Mouse (Mus musculus): ENCODE results near the gene Metap2. TPM values are rescaled to one million over a fixed set of nuclear protein-coding genes. Genes with fewer than 3 reads are reported as not detected.
"Not testable (repeated sequence)": the region's sequence is repeated elsewhere in the genome, so short reads cannot be mapped to it uniquely, and the experiment has no call there.

Metap2 gene
- polyA plus RNA-seq, 1 experiment, result 265 TPM

DNA sequence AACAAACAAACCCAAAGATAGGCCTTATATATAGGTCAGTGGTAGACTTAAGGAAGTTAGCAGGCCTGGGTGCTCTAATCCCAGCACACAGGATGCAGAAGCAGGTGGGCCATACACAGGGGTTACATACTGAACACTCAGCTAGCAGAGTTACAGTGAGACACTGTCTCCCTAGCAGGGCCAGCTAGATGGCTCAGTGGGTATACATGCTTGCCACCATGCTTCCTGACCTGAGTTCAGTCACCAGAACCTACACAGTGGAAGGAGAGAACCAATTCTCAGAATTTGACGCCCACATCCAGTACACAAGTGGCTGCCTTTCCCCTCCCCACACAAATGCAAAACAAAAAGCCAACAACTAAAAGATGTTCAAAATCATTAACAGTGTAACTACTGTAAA lies 20.1 kb downstream of the Metap2 start:
- H3K27ac ChIP-seq (ENCODE audit: insufficient read depth, low read length), result no peak overlapping the region
- no peaks in the 10 kb centered on the region for H3K4me1 ChIP-seq (ENCODE audit: control insufficient read depth, insufficient read depth, low read length)
- no peak overlapping the region for H3K4me3 ChIP-seq (ENCODE audit: insufficient read depth, low read length)
- TF ChIP-seq CTCF (IDR thresholded peaks at IDR 0.05; ENCODE audit: borderline replicate concordance, insufficient read depth, low read length) (no peak), POLR2A (IDR thresholded peaks at IDR 0.05; ENCODE audit: low read depth, low read length) (no peak)

DNA sequence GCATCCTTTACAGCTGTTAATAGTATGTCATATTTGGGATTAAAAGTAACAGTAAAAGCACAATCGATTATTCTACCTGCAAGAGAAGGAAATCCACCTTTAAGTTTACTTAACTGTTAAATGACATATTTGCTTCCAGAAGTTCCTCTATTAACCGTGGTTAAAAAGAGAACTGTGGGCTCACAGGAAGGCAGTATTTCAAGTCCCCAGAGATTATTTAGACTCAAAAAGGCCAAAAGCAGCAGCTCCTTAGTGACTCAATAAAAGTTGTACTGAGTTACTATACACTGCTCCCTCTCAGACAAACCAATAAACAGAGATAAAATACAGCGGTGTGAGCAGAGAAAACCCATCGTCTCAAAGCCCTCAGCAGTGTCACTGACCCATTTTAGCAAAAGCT lies 28.0 kb downstream of the Metap2 start:
- H3K4me1 ChIP-seq (ENCODE audit: control insufficient read depth, insufficient read depth, low read length), result no peaks in the 10 kb centered on the region

GRCm38 (mm10) chr10:93868401-93868800 lies 28.5 kb downstream of the Metap2 start:
- Histone ChIP-seq H3K4me1 (ENCODE audit: control insufficient read depth, insufficient read depth, low read length) (no peaks in the 10 kb centered on the region), H3K27ac (ENCODE audit: insufficient read depth, low read length) (no peak overlapping the region), H3K4me3 (ENCODE audit: insufficient read depth, low read length) (no peak overlapping the region)
- TF ChIP-seq POLR2A (IDR thresholded peaks at IDR 0.05; ENCODE audit: low read depth, low read length), result no peak
- no peak for TF ChIP-seq CTCF (IDR thresholded peaks at IDR 0.05; ENCODE audit: borderline replicate concordance, insufficient read depth, low read length)

More for the DNA sequence above, 28.0 kb downstream of the Metap2 start:
- Histone ChIP-seq H3K4me3 (ENCODE audit: insufficient read depth, low read length) (no peak overlapping the region), H3K27ac (ENCODE audit: insufficient read depth, low read length) (no peak overlapping the region)
- TF ChIP-seq CTCF (IDR thresholded peaks at IDR 0.05; ENCODE audit: borderline replicate concordance, insufficient read depth, low read length) (no peak), POLR2A (IDR thresholded peaks at IDR 0.05; ENCODE audit: low read depth, low read length) (no peak)

GRCm38 (mm10) chr10:93856095-93856494 lies 40.8 kb downstream of the Metap2 start:
- TF ChIP-seq CTCF (IDR thresholded peaks at IDR 0.05; ENCODE audit: borderline replicate concordance, insufficient read depth, low read length), result no peak
- TF ChIP-seq POLR2A (IDR thresholded peaks at IDR 0.05; ENCODE audit: low read depth, low read length), result no peak
- Histone ChIP-seq H3K27ac (ENCODE audit: insufficient read depth, low read length) (no peak overlapping the region), H3K4me1 (ENCODE audit: control insufficient read depth, insufficient read depth, low read length) (no peaks in the 10 kb centered on the region), H3K4me3 (ENCODE audit: insufficient read depth, low read length) (no peak overlapping the region)

DNA sequence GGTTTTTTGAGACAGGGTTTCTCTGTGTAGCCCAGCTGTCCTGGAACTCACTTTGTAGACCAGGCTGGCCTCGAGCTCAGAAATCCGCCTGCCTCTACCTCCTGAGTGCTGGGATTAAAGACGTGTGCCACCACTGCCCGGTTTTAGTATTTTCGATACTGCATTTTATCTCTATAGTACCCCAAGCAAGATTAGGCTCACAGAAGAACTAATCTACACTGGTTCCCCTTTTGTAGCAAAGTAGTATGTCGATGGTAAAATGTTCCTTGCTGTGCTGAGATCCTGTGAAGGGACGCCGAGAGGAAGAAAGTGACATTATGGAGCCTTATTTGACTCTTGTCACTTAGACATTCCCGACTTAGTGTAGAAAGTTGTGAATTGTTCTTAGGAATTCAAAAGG lies 41.8 kb downstream of the Metap2 start:
- TF ChIP-seq CTCF (IDR thresholded peaks at IDR 0.05; ENCODE audit: borderline replicate concordance, insufficient read depth, low read length) (no peak), POLR2A (IDR thresholded peaks at IDR 0.05; ENCODE audit: low read depth, low read length) (no peak)
- H3K4me3 ChIP-seq (ENCODE audit: insufficient read depth, low read length), result no peak overlapping the region
- no peaks in the 10 kb centered on the region for H3K4me1 ChIP-seq (ENCODE audit: control insufficient read depth, insufficient read depth, low read length)
- H3K27ac ChIP-seq (ENCODE audit: insufficient read depth, low read length), result no peak overlapping the region

- H3K4me3 ChIP-seq (ENCODE audit: insufficient read depth, low read length), result no peak overlapping the region
- H3K4me1 ChIP-seq (ENCODE audit: control insufficient read depth, insufficient read depth, low read length), result no peaks in the 10 kb centered on the region
- no peak overlapping the region for H3K27ac ChIP-seq (ENCODE audit: insufficient read depth, low read length)
- TF ChIP-seq CTCF (IDR thresholded peaks at IDR 0.05; ENCODE audit: borderline replicate concordance, insufficient read depth, low read length) (no peak), POLR2A (IDR thresholded peaks at IDR 0.05; ENCODE audit: low read depth, low read length) (no peak)
These were observed 50.2 kb downstream of the Metap2 start for GRCm38 (mm10) chr10:93846706-93847105.

GRCm38 (mm10) chr10:93835115-93835514 lies 61.8 kb downstream of the Metap2 start:
- not testable (repeated sequence) for H3K4me3 ChIP-seq (ENCODE audit: insufficient read depth, low read length); H3K27ac ChIP-seq (ENCODE audit: insufficient read depth, low read length); H3K4me1 ChIP-seq (ENCODE audit: control insufficient read depth, insufficient read depth, low read length)

DNA sequence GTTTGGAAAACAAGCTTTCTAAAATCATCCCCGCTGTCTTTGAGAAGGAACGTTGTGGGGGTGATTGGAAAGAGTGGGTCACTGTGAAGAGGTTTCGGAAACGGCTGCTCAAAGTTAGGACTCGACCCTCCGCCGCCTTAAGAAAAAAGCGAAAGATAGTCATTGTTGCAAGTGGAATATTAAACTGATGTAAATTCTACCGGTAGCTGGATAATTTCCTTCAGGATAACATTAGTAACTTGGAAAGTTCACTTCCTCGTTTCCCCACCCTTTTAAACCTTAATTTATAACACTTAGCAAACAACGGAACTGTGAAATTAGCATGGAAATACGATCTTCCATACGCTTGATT lies 62.5 kb downstream of the Metap2 start:
- peak overlapping the region; percentile 55 for H3K4me3 ChIP-seq (ENCODE audit: insufficient read depth, low read length)
- no peak overlapping the region for H3K27ac ChIP-seq (ENCODE audit: insufficient read depth, low read length)
- no peak for TF ChIP-seq POLR2A (IDR thresholded peaks at IDR 0.05; ENCODE audit: low read depth, low read length)
- TF ChIP-seq CTCF (IDR thresholded peaks at IDR 0.05; ENCODE audit: borderline replicate concordance, insufficient read depth, low read length), result no peak
- no peaks in the 10 kb centered on the region for H3K4me1 ChIP-seq (ENCODE audit: control insufficient read depth, insufficient read depth, low read length)

DNA sequence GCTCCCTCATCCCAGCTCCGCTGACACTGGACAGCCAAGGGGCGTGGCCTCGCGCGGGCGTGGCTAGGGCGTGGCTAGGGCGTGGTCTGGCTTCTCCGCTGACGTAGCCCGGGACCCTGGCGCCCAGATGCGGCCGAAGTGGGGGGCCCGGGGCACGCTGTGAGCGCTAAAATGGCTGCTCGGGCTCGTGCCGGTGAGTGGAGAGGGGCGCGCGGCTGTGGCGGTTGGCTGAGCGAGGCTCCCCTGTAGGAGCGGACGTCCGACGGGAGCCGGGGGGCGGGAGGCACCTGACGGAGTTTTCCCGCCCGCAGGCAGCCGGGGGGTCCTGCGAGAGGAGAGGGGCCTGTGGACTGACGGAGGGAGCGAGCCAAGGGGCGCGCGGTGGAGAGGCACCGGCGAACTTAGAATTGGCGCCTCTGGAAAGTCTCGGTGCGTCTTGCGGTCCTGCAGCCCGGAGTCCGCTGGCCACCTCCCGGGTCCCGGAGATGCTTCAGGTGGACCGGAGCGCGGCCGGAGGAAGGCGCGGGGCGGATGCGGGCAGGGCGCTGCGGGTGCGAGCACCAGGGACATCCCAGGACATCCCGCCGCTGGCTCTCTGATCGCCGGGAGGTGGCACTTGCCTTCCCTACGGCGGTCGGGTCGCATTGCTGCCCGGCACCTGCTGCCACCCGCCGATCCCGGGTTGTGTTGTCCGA lies 63.0 kb downstream of the Metap2 start:
- TF ChIP-seq CTCF (IDR thresholded peaks at IDR 0.05; ENCODE audit: borderline replicate concordance, insufficient read depth, low read length) (no peak), POLR2A (IDR thresholded peaks at IDR 0.05; ENCODE audit: low read depth, low read length) (no peak)
- Histone ChIP-seq H3K4me1 (ENCODE audit: control insufficient read depth, insufficient read depth, low read length) (no peaks in the 10 kb centered on the region), H3K4me3 (ENCODE audit: insufficient read depth, low read length) (peak overlapping the region; percentile 55), H3K27ac (ENCODE audit: insufficient read depth, low read length) (no peak overlapping the region)

DNA sequence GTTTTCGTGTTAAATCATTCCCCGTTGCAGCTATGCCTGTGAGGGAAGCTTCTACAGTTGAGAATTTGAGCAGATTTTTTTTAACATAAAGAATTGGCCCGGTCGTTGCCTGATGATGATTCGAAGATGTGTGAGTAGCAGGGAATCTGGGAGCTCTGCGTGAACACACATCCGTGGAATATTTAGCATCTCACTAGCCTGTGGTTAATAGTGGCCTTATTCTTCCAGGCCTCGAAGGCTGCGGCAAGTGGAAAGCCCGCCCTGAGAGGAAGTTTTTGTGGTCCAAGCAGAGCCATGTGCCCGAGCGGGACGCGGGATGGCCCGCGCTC lies 63.6 kb downstream of the Metap2 start:
- TF ChIP-seq POLR2A (IDR thresholded peaks at IDR 0.05; ENCODE audit: low read depth, low read length) (no peak), CTCF (IDR thresholded peaks at IDR 0.05; ENCODE audit: borderline replicate concordance, insufficient read depth, low read length) (no peak)
- Histone ChIP-seq H3K4me1 (ENCODE audit: control insufficient read depth, insufficient read depth, low read length) (no peaks in the 10 kb centered on the region), H3K4me3 (ENCODE audit: insufficient read depth, low read length) (peak overlapping the region; percentile 55), H3K27ac (ENCODE audit: insufficient read depth, low read length) (no peak overlapping the region)

- Histone ChIP-seq H3K4me1 (ENCODE audit: control insufficient read depth, insufficient read depth, low read length) (no peaks in the 10 kb centered on the region), H3K4me3 (ENCODE audit: insufficient read depth, low read length) (no peak overlapping the region), H3K27ac (ENCODE audit: insufficient read depth, low read length) (no peak overlapping the region)
- no peak for TF ChIP-seq POLR2A (IDR thresholded peaks at IDR 0.05; ENCODE audit: low read depth, low read length)
- TF ChIP-seq CTCF (IDR thresholded peaks at IDR 0.05; ENCODE audit: borderline replicate concordance, insufficient read depth, low read length), result no peak
These were observed 64.1 kb downstream of the Metap2 start for GRCm38 (mm10) chr10:93832811-93833210.

All from embryonic fibroblast, embryonic 13.5 days (primary cell).